Mouse (Mus musculus) embryonic facial prominence, embryonic 11.5 days (tissue): Measurements from ENCODE around the gene Smarca4. TPM values are rescaled to one million over a fixed set of nuclear protein-coding genes. Genes with fewer than 3 reads are reported as not detected.
"Not testable (repeated sequence)": the region's sequence is repeated elsewhere in the genome, so short reads cannot be mapped to it uniquely, and the experiment has no call there.

Experiments
- ATAC-seq: fragments of 200-750 bp; cut with Nextera tagmentation; replicated peaks from 2 replicates; pipeline ENCODE4 v1.8.0; 2017; ENCODE audit warnings: low read depth; ENCODE audit not compliant: insufficient number of reproducible peaks, low FRiP score, low TSS enrichment
- DNase-seq: peaks from one replicate; pipeline ENCODE4 v3.0.0-alpha.2; 2015; ENCODE audit warnings: low spot score
- H3K27ac ChIP-seq: fragments of 300-500 bp; sonication (generic); replicated peaks from 2 replicates; pipeline ENCODE4 v1.5.1; 2014; ENCODE audit warnings: mild to moderate bottlenecking, low read depth, low read length, control low read depth
- H3K27me3 ChIP-seq: fragments of 300-500 bp; sonication (generic); 2 replicates; pipeline ENCODE4 v1.6.1; 2014; ENCODE audit warnings: mild to moderate bottlenecking, low read length, moderate library complexity, mixed read lengths; ENCODE audit not compliant: control insufficient read depth, insufficient read depth
- H3K36me3 ChIP-seq: fragments of 300-500 bp; sonication (generic); replicated peaks from 2 replicates; pipeline ENCODE4 v1.6.1; 2014; ENCODE audit warnings: low read depth, mild to moderate bottlenecking, low read length, moderate library complexity, mixed read lengths; ENCODE audit not compliant: control insufficient read depth, insufficient read depth
- H3K4me1 ChIP-seq: fragments of 300-500 bp; sonication (generic); 2 replicates; pipeline ENCODE4 v1.6.1; 2014; ENCODE audit warnings: low read length, mixed read lengths; ENCODE audit not compliant: control insufficient read depth, insufficient read depth
- H3K4me2 ChIP-seq: fragments of 300-500 bp; sonication (generic); 2 replicates; pipeline ENCODE4 v1.6.1; 2014; ENCODE audit warnings: low read depth, mild to moderate bottlenecking, control low read depth, low read length, moderate library complexity
- H3K4me3 ChIP-seq: fragments of 300-500 bp; sonication (generic); 2 replicates; pipeline ENCODE4 v1.5.1; 2014; ENCODE audit warnings: low read depth, low read length, control low read depth
- H3K9ac ChIP-seq: fragments of 300-500 bp; sonication (generic); replicated peaks from 2 replicates; pipeline ENCODE4 v1.6.1; 2014; ENCODE audit warnings: mild to moderate bottlenecking, control low read depth, low read length
- H3K9me3 ChIP-seq: fragments of 300-500 bp; sonication (generic); replicated peaks from 2 replicates; pipeline ENCODE4 v1.6.1; 2016; ENCODE audit warnings: mild to moderate bottlenecking, low read length, inconsistent platforms, mixed read lengths; ENCODE audit not compliant: control insufficient read depth
- WGBS: fragments of 180-500 bp; shearing (Covaris S2); extraction: QIAGEN DNeasy Blood & Tissue Kit; methylation state at CpG from one replicate; pipeline ENCODE4 v1.1.7; 2014; 5-methylcytosine and 5-hydroxymethylcytosine counted together
- polyA plus RNA-seq: library from polyadenylated mRNA; unstranded; fragments of >200 nt; fragmentation: Nextera tagmentation; extraction: Ambion mirVana; gene quantifications from 2 replicates; pipeline ENCODE4 v1.2.1, GENCODE M21; 2014

Smarca4 gene
- polyA plus RNA-seq, 1 experiment from 2014 or later = 106 TPM

GRCm38 (mm10) chr9:21593122-21593721 lies 22.7 kb upstream of the Smarca4 start:
- H3K9me3 ChIP-seq = no peaks in the 10 kb centered on the region
- ATAC-seq = no peak; the same call in 1 of the 2 replicates
- peak; percentile 18 for DNase-seq
- peaks cover 7% of the 10 kb centered on the region for H3K36me3 ChIP-seq
- H3K4me2 ChIP-seq = peak overlapping the region; percentile 94
- peak overlapping the region; percentile 90 for H3K9ac ChIP-seq
- H3K27me3 ChIP-seq = no peaks in the 10 kb centered on the region
- WGBS = 2% methylated on average over 65 of the region's 69 CpGs
- peak overlapping the region; percentile 29 for H3K27ac ChIP-seq
- H3K4me1 ChIP-seq = no peaks in the 10 kb centered on the region; the same call in 1 of the 2 replicates
- H3K4me3 ChIP-seq = peak overlapping the region; percentile 84

GRCm38 (mm10) chr9:21594350-21594749 lies 21.6 kb upstream of the Smarca4 start:
- H3K27me3 ChIP-seq, H3K4me2 ChIP-seq, H3K9me3 ChIP-seq, ATAC-seq, H3K36me3 ChIP-seq, DNase-seq, H3K4me1 ChIP-seq, H3K9ac ChIP-seq, H3K27ac ChIP-seq, H3K4me3 ChIP-seq: not testable (repeated sequence)
- WGBS = 83% methylated on average over 8 of the region's 8 CpGs

- Histone ChIP-seq H3K9me3 (no peaks in the 10 kb centered on the region), H3K36me3 (peaks cover 2% of the 10 kb centered on the region), H3K4me3 (no peak overlapping the region), H3K9ac (no peak overlapping the region), H3K27ac (no peak overlapping the region), H3K27me3 (no peaks in the 10 kb centered on the region), H3K4me2 (no peak overlapping the region), H3K4me1 (no peaks in the 10 kb centered on the region; the same call in 1 of the 2 replicates)
- 84% methylated on average over 2 of the region's 2 CpGs for WGBS
- DNase-seq = no peak
- no peak for ATAC-seq
These were observed 21.1 kb upstream of the Smarca4 start for GRCm38 (mm10) chr9:21594838-21595237.

- no peak for ATAC-seq
- Histone ChIP-seq H3K9ac (no peak overlapping the region), H3K4me3 (no peak overlapping the region), H3K9me3 (no peaks in the 10 kb centered on the region), H3K4me2 (no peak overlapping the region), H3K27ac (no peak overlapping the region), H3K27me3 (no peaks in the 10 kb centered on the region), H3K4me1 (no peaks in the 10 kb centered on the region), H3K36me3 (no peaks in the 10 kb centered on the region)
- 37% methylated on average over 2 of the region's 2 CpGs for WGBS
- peak; percentile 44 for DNase-seq
These were observed 17.8 kb upstream of the Smarca4 start for GRCm38 (mm10) chr9:21598198-21598597.

- WGBS = 78% methylated on average over 3 of the region's 3 CpGs
- ATAC-seq = no peak
These were observed 15.8 kb upstream of the Smarca4 start for GRCm38 (mm10) chr9:21600186-21600585.

GRCm38 (mm10) chr9:21601073-21601472 lies 14.9 kb upstream of the Smarca4 start:
- Histone ChIP-seq H3K27ac (no peak overlapping the region), H3K4me2 (no peak overlapping the region), H3K27me3 (no peaks in the 10 kb centered on the region), H3K9me3 (no peaks in the 10 kb centered on the region), H3K4me1 (no peaks in the 10 kb centered on the region), H3K36me3 (no peaks in the 10 kb centered on the region), H3K4me3 (no peak overlapping the region), H3K9ac (no peak overlapping the region)
- no peak for DNase-seq
- ATAC-seq = no peak
- WGBS = 86% methylated on average over 2 of the region's 2 CpGs

More at GRCm38 (mm10) chr9:21600186-21600585, 15.8 kb upstream of the Smarca4 start:
- Histone ChIP-seq H3K4me1 (no peaks in the 10 kb centered on the region), H3K36me3 (no peaks in the 10 kb centered on the region), H3K27ac (no peak overlapping the region), H3K27me3 (no peaks in the 10 kb centered on the region), H3K9me3 (no peaks in the 10 kb centered on the region), H3K9ac (no peak overlapping the region), H3K4me3 (no peak overlapping the region), H3K4me2 (no peak overlapping the region)
- no peak for DNase-seq

GRCm38 (mm10) chr9:21601722-21602399 lies 14.1 kb upstream of the Smarca4 start:
- Histone ChIP-seq H3K27ac (no peak overlapping the region), H3K4me3 (no peak overlapping the region), H3K27me3 (no peaks in the 10 kb centered on the region), H3K9me3 (no peaks in the 10 kb centered on the region), H3K36me3 (no peaks in the 10 kb centered on the region), H3K4me2 (no peak overlapping the region), H3K9ac (no peak overlapping the region), H3K4me1 (no peaks in the 10 kb centered on the region)
- ATAC-seq = 0 out of 2 replicates have a peak, but pooled peaks have one; percentile 30
- DNase-seq = peak; percentile 87
- 46% methylated on average over 10 of the region's 10 CpGs for WGBS

- DNase-seq (no peak), ATAC-seq (no peak)
- Histone ChIP-seq H3K27me3 (no peaks in the 10 kb centered on the region), H3K4me2 (no peak overlapping the region), H3K9me3 (no peaks in the 10 kb centered on the region), H3K9ac (no peak overlapping the region), H3K27ac (no peak overlapping the region), H3K4me3 (no peak overlapping the region), H3K36me3 (no peaks in the 10 kb centered on the region), H3K4me1 (no peaks in the 10 kb centered on the region)
- WGBS = 67% methylated on average over 5 of the region's 5 CpGs
These were observed 11.8 kb upstream of the Smarca4 start for GRCm38 (mm10) chr9:21604119-21604518.
